Mouse (Mus musculus) forebrain, embryonic 10.5 days (tissue): ENCODE results near the gene Fam53b. TPM values are rescaled to one million over a fixed set of nuclear protein-coding genes. Genes with fewer than 3 reads are reported as not detected.
A peak's percentile ranks its signal among the peaks of the same experiment; 100 is the strongest.
"Not testable (repeated sequence)": the region's sequence is repeated elsewhere in the genome, so short reads cannot be mapped to it uniquely, and the experiment has no call there.

Source experiments
- DNase-seq: peaks from one replicate; pipeline ENCODE4 v3.0.0-alpha.2; 2017; ENCODE audit warnings: low spot score; ENCODE audit errors: extremely low spot score
- H3K27ac ChIP-seq: fragments of 300-500 bp; sonication (generic); 2 replicates; pipeline ENCODE4 v1.5.1; 2016; ENCODE audit warnings: mild to moderate bottlenecking
- H3K27me3 ChIP-seq: fragments of 300-500 bp; sonication (generic); 2 replicates; pipeline ENCODE4 v1.6.1; 2016; ENCODE audit warnings: mild to moderate bottlenecking; ENCODE audit not compliant: poor library complexity, severe bottlenecking
- H3K36me3 ChIP-seq: fragments of 300-500 bp; sonication (generic); replicated peaks from 2 replicates; pipeline ENCODE4 v1.6.1; 2016; ENCODE audit warnings: mild to moderate bottlenecking, moderate library complexity
- H3K4me1 ChIP-seq: fragments of 300-500 bp; sonication (generic); 2 replicates; pipeline ENCODE4 v1.6.1; 2016
- H3K4me3 ChIP-seq: fragments of 300-500 bp; sonication (generic); 2 replicates; pipeline ENCODE4 v1.5.1; 2016; ENCODE audit warnings: mild to moderate bottlenecking, moderate library complexity
- H3K9me3 ChIP-seq: fragments of 300-500 bp; sonication (generic); 2 replicates; pipeline ENCODE4 v1.6.1; 2016; ENCODE audit warnings: mild to moderate bottlenecking, moderate library complexity
- WGBS: fragments of 180-500 bp; shearing (Covaris S2); methylation state at CpG from one replicate; pipeline ENCODE4 v1.1.7; 2016; 5-methylcytosine and 5-hydroxymethylcytosine counted together
- polyA plus RNA-seq: library from polyadenylated mRNA; unstranded; fragments of >200 nt; fragmentation: Nextera tagmentation; extraction: Ambion mirVana; gene quantifications from 2 replicates; pipeline ENCODE4 v1.2.1, GENCODE M21; 2016

The Fam53b gene
- polyA plus RNA-seq, 1 experiment from 2014 or later: 39.4 TPM

GRCm38 (mm10) chr7:132665664-132666382 is 147.9 kb downstream of the Fam53b start:
- Histone ChIP-seq H3K4me1 (peaks cover 63% of the 10 kb centered on the region), H3K27ac (peak overlapping the region; percentile 82), H3K9me3 (no peaks in the 10 kb centered on the region), H3K4me3 (peak overlapping the region; percentile 11; the same call in 1 of the 2 replicates), H3K36me3 (no peaks in the 10 kb centered on the region), H3K27me3 (peaks cover 93% of the 10 kb centered on the region)
- peak; percentile 52 for DNase-seq
- WGBS: 13% methylated on average over 8 of the region's 8 CpGs

GRCm38 (mm10) chr7:132664815-132665214 is 148.9 kb downstream of the Fam53b start:
- peak overlapping the region; percentile 82 for H3K27ac ChIP-seq
- no peaks in the 10 kb centered on the region for H3K9me3 ChIP-seq
- 64% methylated on average over 6 of the region's 6 CpGs for WGBS
- peaks cover 69% of the 10 kb centered on the region for H3K4me1 ChIP-seq
- H3K36me3 ChIP-seq: no peaks in the 10 kb centered on the region
- H3K4me3 ChIP-seq: 0 out of 2 replicates have a peak overlapping the region, but pooled peaks have one; percentile 11
- peaks cover 93% of the 10 kb centered on the region for H3K27me3 ChIP-seq
- DNase-seq: no peak

GRCm38 (mm10) chr7:132662831-132663230 is 150.9 kb downstream of the Fam53b start:
- H3K4me3 ChIP-seq, H3K9me3 ChIP-seq, H3K36me3 ChIP-seq, H3K27ac ChIP-seq, DNase-seq: not testable (repeated sequence)
- WGBS: 81% methylated on average over 6 of the region's 6 CpGs
- Histone ChIP-seq H3K27me3 (peaks cover 88% of the 10 kb centered on the region), H3K4me1 (peaks cover 85% of the 10 kb centered on the region)

Other genes with a start within 250 kb of the Fam53b start
- gene Oat, start 237.5 kb downstream of the Fam53b start, polyA plus RNA-seq: 126 and 129 TPM in 2 replicates
- gene Nkx1-2, start 214.2 kb downstream of the Fam53b start, polyA plus RNA-seq: 0.09 and 0.15 TPM in 2 replicates
- gene Lhpp, start 203.2 kb downstream of the Fam53b start, polyA plus RNA-seq: 17.3 and 17.4 TPM in 2 replicates
- gene Eef1akmt2, start 38.8 kb upstream of the Fam53b start, polyA plus RNA-seq: 76.8 and 80.9 TPM in 2 replicates
- 32.9 and 33.9 TPM in 2 replicates for gene Abraxas2, start 45.3 kb upstream of the Fam53b start, polyA plus RNA-seq
- 8.8 and 9.9 TPM in 2 replicates for gene Zranb1, start 117.3 kb upstream of the Fam53b start, polyA plus RNA-seq